Mouse (Mus musculus) liver, postnatal 0 days (tissue): ENCODE data around the gene Gm5447. TPM values are rescaled to one million over a fixed set of nuclear protein-coding genes. Genes with fewer than 3 reads are reported as not detected.

ENCODE experiments used
- ATAC-seq: fragments of 200-750 bp; cut with Nextera tagmentation; 2 replicates; pipeline ENCODE4 v1.8.0; 2017; ENCODE audit warnings: mild to moderate bottlenecking, moderate library complexity
- DNase-seq: peaks from one replicate; pipeline ENCODE4 v3.0.0-alpha.2; 2016
- H3K27ac ChIP-seq: fragments of 300-500 bp; sonication (generic); 2 replicates; pipeline ENCODE4 v1.5.1; 2014; ENCODE audit warnings: antibody characterized with exemption, moderate library complexity, mild to moderate bottlenecking, low read depth
- H3K27me3 ChIP-seq: fragments of 300-500 bp; sonication (generic); 2 replicates; pipeline ENCODE4 v1.6.1; 2014; ENCODE audit warnings: low read length, control low read depth, mixed read lengths; ENCODE audit not compliant: insufficient read depth
- H3K36me3 ChIP-seq: fragments of 300-500 bp; sonication (generic); replicated peaks from 2 replicates; pipeline ENCODE4 v1.6.1; 2014; ENCODE audit warnings: mild to moderate bottlenecking, control low read depth, low read length, moderate library complexity, mixed read lengths; ENCODE audit not compliant: insufficient read depth
- H3K4me1 ChIP-seq: fragments of 300-500 bp; sonication (generic); 2 replicates; pipeline ENCODE4 v1.6.1; 2014; ENCODE audit warnings: antibody characterized with exemption, mild to moderate bottlenecking, control low read depth; ENCODE audit not compliant: insufficient read depth
- H3K4me2 ChIP-seq: fragments of 300-500 bp; sonication (generic); 2 replicates; pipeline ENCODE4 v1.6.1; 2014; ENCODE audit warnings: low read depth, mild to moderate bottlenecking, low read length, moderate library complexity, mixed read lengths
- H3K4me3 ChIP-seq: fragments of 300-500 bp; sonication (generic); 2 replicates; pipeline ENCODE4 v1.5.1; 2014; ENCODE audit warnings: low read depth, low read length
- H3K9ac ChIP-seq: fragments of 300-500 bp; sonication (generic); replicated peaks from 2 replicates; pipeline ENCODE4 v1.6.1; 2014; ENCODE audit warnings: mild to moderate bottlenecking, moderate library complexity
- H3K9me3 ChIP-seq: fragments of 300-500 bp; sonication (generic); 2 replicates; pipeline ENCODE4 v1.6.1; 2016; ENCODE audit warnings: mild to moderate bottlenecking, control low read depth, low read length, mixed read lengths
- CTCF ChIP-seq: sonication (generic); IDR thresholded peaks from 2 replicates; pipeline ENCODE4 v1.5.1; 2016; ENCODE audit warnings: antibody characterized with exemption, low read depth
- EP300 ChIP-seq: IDR thresholded peaks from 2 replicates; pipeline ENCODE4 v1.6.1; 2016; ENCODE audit warnings: antibody characterized with exemption, low read depth, mild to moderate bottlenecking
- WGBS: fragments of 180-500 bp; shearing (Covaris S2); extraction: QIAGEN DNeasy Blood & Tissue Kit; methylation state at CpG from one replicate; pipeline ENCODE4 v1.1.7; 2014; ENCODE audit not compliant: insufficient replicate concordance; 5-methylcytosine and 5-hydroxymethylcytosine counted together
- polyA plus RNA-seq: library from polyadenylated mRNA; unstranded; fragments of >200 nt; fragmentation: Nextera tagmentation; extraction: Ambion mirVana; gene quantifications from 2 replicates; pipeline ENCODE4 v1.2.1, GENCODE M21; 2015

Gene Gm5447
- polyA plus RNA-seq, 1 experiment from 2014 or later = not detected

GRCm38 (mm10) chr13:31004458-31004857, 30.5 kb downstream of the Gm5447 start:
- H3K4me3 ChIP-seq = no peak overlapping the region
- H3K36me3 ChIP-seq = no peaks in the 10 kb centered on the region
- 33% methylated on average over 12 of the region's 12 CpGs for WGBS
- peaks cover 4% of the 10 kb centered on the region; the same call in 1 of the 2 replicates for H3K4me1 ChIP-seq
- no peak for TF ChIP-seq EP300
- TF ChIP-seq CTCF = no peak
- ATAC-seq = no peak
- H3K27ac ChIP-seq = peak overlapping the region; percentile 16; the same call in 1 of the 2 replicates
- H3K27me3 ChIP-seq = no peaks in the 10 kb centered on the region
- DNase-seq = peak; percentile 24
- H3K9me3 ChIP-seq = no peaks in the 10 kb centered on the region
- no peak overlapping the region for H3K9ac ChIP-seq
- H3K4me2 ChIP-seq = peak overlapping the region; percentile 41

GRCm38 (mm10) chr13:31004995-31005394, 31.0 kb downstream of the Gm5447 start:
- Histone ChIP-seq H3K27me3 (no peaks in the 10 kb centered on the region), H3K27ac (no peak overlapping the region), H3K4me3 (no peak overlapping the region), H3K4me2 (peak overlapping the region; percentile 41; the same call in 1 of the 2 replicates), H3K36me3 (no peaks in the 10 kb centered on the region), H3K9ac (no peak overlapping the region), H3K4me1 (peaks cover 4% of the 10 kb centered on the region; the same call in 1 of the 2 replicates), H3K9me3 (no peaks in the 10 kb centered on the region)
- WGBS = 51% methylated on average over 4 of the region's 4 CpGs
- peak; percentile 26 for DNase-seq
- TF ChIP-seq EP300 = no peak
- no peak for TF ChIP-seq CTCF
- peak; percentile 44; the same call in 1 of the 2 replicates for ATAC-seq

- Histone ChIP-seq H3K4me2 (no peak overlapping the region), H3K9ac (no peak overlapping the region), H3K9me3 (no peaks in the 10 kb centered on the region), H3K4me1 (no peaks in the 10 kb centered on the region), H3K36me3 (no peaks in the 10 kb centered on the region), H3K27me3 (no peaks in the 10 kb centered on the region), H3K4me3 (no peak overlapping the region), H3K27ac (no peak overlapping the region)
- no peak for TF ChIP-seq EP300
- TF ChIP-seq CTCF = no peak
- WGBS = 57% methylated on average over 3 of the region's 3 CpGs
- ATAC-seq = no peak
- DNase-seq = no peak
These were observed 43.5 kb downstream of the Gm5447 start for GRCm38 (mm10) chr13:31017545-31017944.

GRCm38 (mm10) chr13:31021514-31021913, 47.5 kb downstream of the Gm5447 start:
- Histone ChIP-seq H3K27ac (no peak overlapping the region), H3K4me2 (no peak overlapping the region), H3K9ac (no peak overlapping the region), H3K4me3 (no peak overlapping the region), H3K36me3 (no peaks in the 10 kb centered on the region), H3K9me3 (no peaks in the 10 kb centered on the region), H3K4me1 (no peaks in the 10 kb centered on the region), H3K27me3 (no peaks in the 10 kb centered on the region)
- TF ChIP-seq CTCF = no peak
- TF ChIP-seq EP300 = no peak
- no peak for DNase-seq
- no peak for ATAC-seq
- 56% methylated on average over 4 of the region's 4 CpGs for WGBS

GRCm38 (mm10) chr13:31021927-31022326, 47.9 kb downstream of the Gm5447 start:
- H3K4me3 ChIP-seq = no peak overlapping the region
- no peaks in the 10 kb centered on the region for H3K4me1 ChIP-seq
- TF ChIP-seq EP300 = no peak
- TF ChIP-seq CTCF = no peak
- H3K27me3 ChIP-seq = no peaks in the 10 kb centered on the region
- WGBS = 58% methylated on average over 6 of the region's 6 CpGs
- ATAC-seq (no peak), DNase-seq (no peak)
- no peak overlapping the region for H3K9ac ChIP-seq
- no peaks in the 10 kb centered on the region for H3K36me3 ChIP-seq
- no peaks in the 10 kb centered on the region for H3K9me3 ChIP-seq
- H3K4me2 ChIP-seq = no peak overlapping the region
- H3K27ac ChIP-seq = no peak overlapping the region

GRCm38 (mm10) chr13:31023664-31024063, 49.7 kb downstream of the Gm5447 start:
- Histone ChIP-seq H3K4me1 (no peaks in the 10 kb centered on the region), H3K36me3 (no peaks in the 10 kb centered on the region), H3K4me3 (no peak overlapping the region), H3K4me2 (no peak overlapping the region), H3K9ac (no peak overlapping the region), H3K27me3 (no peaks in the 10 kb centered on the region), H3K9me3 (no peaks in the 10 kb centered on the region), H3K27ac (no peak overlapping the region)
- no peak for TF ChIP-seq EP300
- no peak for TF ChIP-seq CTCF
- DNase-seq (no peak), ATAC-seq (no peak)
- WGBS = 76% methylated on average over 3 of the region's 3 CpGs

Other genes with a start within 250 kb of the Gm5447 start
- 0.95 and 1.1 TPM in 2 replicates for gene Irf4, start 225.0 kb upstream of the Gm5447 start, polyA plus RNA-seq
- not detected in 2 replicates for gene Hus1b, start 26.4 kb upstream of the Gm5447 start, polyA plus RNA-seq
- 6.7 and 8.1 TPM in 2 replicates for gene Exoc2, start 111 bp upstream of the Gm5447 start, polyA plus RNA-seq